Mouse (Mus musculus) myocyte (in vitro differentiated cells): ENCODE measurements around the gene Tomm40l. TPM values are rescaled to one million over a fixed set of nuclear protein-coding genes. Genes with fewer than 3 reads are reported as not detected.

Experiments used
- H3K27me3 ChIP-seq: one replicate; pipeline ENCODE4 v1.6.1; 2011; ENCODE audit not compliant: control insufficient read depth, insufficient read depth, insufficient read length
- H3K36me3 ChIP-seq: one replicate; pipeline ENCODE4 v1.6.1; 2011; ENCODE audit not compliant: control insufficient read depth, insufficient read depth
- H3K4me2 ChIP-seq: one replicate; pipeline ENCODE4 v1.6.1; 2011; ENCODE audit warnings: low read depth, control low read depth
- H3K4me3 ChIP-seq: one replicate; pipeline ENCODE4 v1.5.1; 2011; ENCODE audit warnings: mild to moderate bottlenecking, control low read depth, moderate library complexity
- H3K79me2 ChIP-seq: one replicate; pipeline ENCODE4 v1.6.1; 2011; ENCODE audit not compliant: control insufficient read depth, insufficient read depth
- H3ac ChIP-seq: one replicate; pipeline ENCODE4 v1.6.1; 2011; ENCODE audit not compliant: control insufficient read depth, insufficient read length
- E2F4 ChIP-seq: IDR thresholded peaks from one replicate; pipeline ENCODE4 v1.6.1; 2011; ENCODE audit warnings: mild to moderate bottlenecking, control low read depth, moderate library complexity; ENCODE audit not compliant: insufficient read depth
- MAX ChIP-seq: IDR thresholded peaks from one replicate; pipeline ENCODE4 v1.6.1; 2011; ENCODE audit warnings: low read depth, mild to moderate bottlenecking, control low read depth
- MYOD1 ChIP-seq, 3 experiments: IDR thresholded peaks; one replicate each; pipeline ENCODE4 v1.6.1; 2011; ENCODE audit warnings: control low read depth in 2 of 3, low read depth in 2 of 3, mild to moderate bottlenecking in 2 of 3, moderate library complexity in 1 of 3; ENCODE audit not compliant: insufficient read length in 2 of 3, control insufficient read depth in 1 of 3
- MYOG ChIP-seq, 3 experiments: IDR thresholded peaks; one replicate each; pipeline ENCODE4 v1.6.1; 2011; ENCODE audit warnings: control low read depth in 2 of 3, low read depth in 2 of 3, mild to moderate bottlenecking in 2 of 3; ENCODE audit not compliant: insufficient read length in 2 of 3, control insufficient read depth in 1 of 3, insufficient read depth in 1 of 3
- POLR2A ChIP-seq: IDR thresholded peaks from one replicate; pipeline ENCODE4 v1.6.1; 2011; ENCODE audit warnings: low read depth, mild to moderate bottlenecking, control low read depth, moderate library complexity; ENCODE audit not compliant: insufficient read length
- POLR2AphosphoS2 ChIP-seq: IDR thresholded peaks from one replicate; pipeline ENCODE4 v1.6.1; 2011; ENCODE audit warnings: low read depth, control low read depth; ENCODE audit not compliant: insufficient read length
- REST ChIP-seq: IDR thresholded peaks from one replicate; pipeline ENCODE4 v1.6.1; 2011; ENCODE audit warnings: mild to moderate bottlenecking, control low read depth, moderate library complexity; ENCODE audit not compliant: insufficient read depth, insufficient read length
- SRF ChIP-seq: IDR thresholded peaks from one replicate; pipeline ENCODE4 v1.6.1; 2011; ENCODE audit warnings: low read depth; ENCODE audit not compliant: control insufficient read depth, insufficient read length
- TCF12 ChIP-seq: IDR thresholded peaks from one replicate; pipeline ENCODE4 v1.6.1; 2011; ENCODE audit warnings: mild to moderate bottlenecking, control low read depth; ENCODE audit not compliant: poor library complexity, insufficient read depth, severe bottlenecking
- TCF3 ChIP-seq: IDR thresholded peaks from one replicate; pipeline ENCODE4 v1.6.1; 2011; ENCODE audit warnings: low read depth, control low read depth; ENCODE audit not compliant: insufficient read length
- USF1 ChIP-seq: IDR thresholded peaks from one replicate; pipeline ENCODE4 v1.6.1; 2011; ENCODE audit warnings: low read depth, mild to moderate bottlenecking, control low read depth, moderate library complexity
- polyA plus RNA-seq: library from polyadenylated mRNA; unstranded; fragments of >200 nt; fragmentation: generic; extraction: Trizol; gene quantifications from one replicate; pipeline ENCODE4 v1.2.1, GENCODE M21; 2012; ENCODE audit warnings: missing spikeins

Tomm40l gene
- polyA plus RNA-seq, 1 experiment, result 49.4 TPM

DNA sequence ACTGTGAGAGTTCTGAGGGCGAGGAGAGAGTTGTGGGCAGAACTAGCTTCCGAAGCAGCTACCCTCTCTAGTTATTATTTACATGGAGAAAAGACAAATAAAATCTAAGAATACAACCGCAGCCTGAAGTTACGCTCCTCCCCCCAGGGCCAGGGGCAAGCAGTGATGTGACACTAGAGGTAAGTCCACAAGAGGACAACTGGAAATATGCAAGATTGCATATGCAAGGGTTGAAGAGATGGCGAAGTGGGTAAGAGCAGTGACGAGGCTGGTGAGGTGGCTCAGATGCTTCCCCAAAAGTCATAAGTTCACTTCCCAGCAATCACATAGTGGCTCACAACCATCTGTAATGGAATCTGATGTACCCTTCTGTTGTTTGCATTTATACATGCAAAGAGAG lies 854 bp upstream of the Tomm40l start:
- H3K79me2 ChIP-seq, result no peaks in the 10 kb centered on the region
- H3K4me3 ChIP-seq, result peak overlapping the region; percentile 70
- H3K36me3 ChIP-seq, result peaks cover 4% of the 10 kb centered on the region
- TF ChIP-seq TCF12, result no peak
- no peak overlapping the region for H3ac ChIP-seq
- peak overlapping the region; percentile 36 for H3K4me2 ChIP-seq
- H3K27me3 ChIP-seq, result no peaks in the 10 kb centered on the region

GRCm38 (mm10) chr1:171221281-171222193 lies 777 bp downstream of the Tomm40l start:
- no peak for TF ChIP-seq REST
- no peak for TF ChIP-seq E2F4
- TF ChIP-seq MAX, result no peak
- no peak for TF ChIP-seq POLR2AphosphoS2
- TF ChIP-seq POLR2A, result no peak
- Histone ChIP-seq H3K27me3 (no peaks in the 10 kb centered on the region), H3K79me2 (no peaks in the 10 kb centered on the region), H3K4me3 (peak overlapping the region; percentile 70), H3K36me3 (peaks cover 4% of the 10 kb centered on the region), H3ac (no peak overlapping the region), H3K4me2 (peak overlapping the region; percentile 97)

GRCm38 (mm10) chr1:171220871-171221270 lies 1.4 kb downstream of the Tomm40l start:
- Histone ChIP-seq H3K27me3 (no peaks in the 10 kb centered on the region), H3K79me2 (no peaks in the 10 kb centered on the region), H3K4me2 (peak overlapping the region; percentile 97), H3ac (no peak overlapping the region), H3K36me3 (peaks cover 4% of the 10 kb centered on the region), H3K4me3 (peak overlapping the region; percentile 70)
- no peak for TF ChIP-seq TCF3
- TF ChIP-seq MYOD1 (IDR thresholded peaks at IDR 0.05; ENCODE audit: control insufficient read depth in 1 of 3, insufficient read length in 2 of 3, low read depth in 2 of 3), result peak in 2 of 3 experiments; percentile 16 to 24

DNA sequence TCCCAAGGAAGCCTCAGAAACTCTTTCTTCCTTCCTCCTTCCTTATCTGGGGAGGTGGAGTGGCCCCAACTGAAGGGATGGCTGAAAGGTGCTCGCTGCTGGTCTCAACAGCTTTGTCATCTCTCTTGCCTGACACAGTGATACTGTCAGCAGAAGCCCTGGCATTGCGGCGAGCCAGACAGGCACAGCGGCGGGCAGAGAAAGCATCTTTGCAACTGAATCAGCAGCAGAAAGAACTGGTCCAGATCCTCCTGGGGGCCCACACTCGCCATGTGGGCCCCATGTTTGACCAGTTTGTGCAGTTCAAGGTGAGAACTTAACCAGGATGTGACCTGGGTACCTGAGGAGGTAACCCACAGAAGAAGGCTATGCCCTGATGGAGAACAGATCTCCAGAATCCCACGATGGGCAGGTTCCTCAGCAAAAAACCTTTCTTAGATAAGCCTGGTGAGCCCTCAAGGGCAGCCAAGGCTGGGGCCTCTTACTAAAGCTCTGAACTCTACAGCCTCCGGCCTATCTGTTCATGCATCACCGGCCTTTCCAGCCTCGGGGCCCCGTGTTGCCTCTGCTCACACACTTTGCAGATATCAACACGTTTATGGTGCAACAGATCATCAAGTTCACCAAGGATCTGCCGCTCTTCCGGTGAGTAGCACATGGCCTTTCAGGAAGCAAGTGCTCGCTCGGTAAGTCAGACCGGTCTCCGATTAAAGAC lies 5.9 kb downstream of the Tomm40l start:
- no peak overlapping the region for H3K4me2 ChIP-seq

DNA sequence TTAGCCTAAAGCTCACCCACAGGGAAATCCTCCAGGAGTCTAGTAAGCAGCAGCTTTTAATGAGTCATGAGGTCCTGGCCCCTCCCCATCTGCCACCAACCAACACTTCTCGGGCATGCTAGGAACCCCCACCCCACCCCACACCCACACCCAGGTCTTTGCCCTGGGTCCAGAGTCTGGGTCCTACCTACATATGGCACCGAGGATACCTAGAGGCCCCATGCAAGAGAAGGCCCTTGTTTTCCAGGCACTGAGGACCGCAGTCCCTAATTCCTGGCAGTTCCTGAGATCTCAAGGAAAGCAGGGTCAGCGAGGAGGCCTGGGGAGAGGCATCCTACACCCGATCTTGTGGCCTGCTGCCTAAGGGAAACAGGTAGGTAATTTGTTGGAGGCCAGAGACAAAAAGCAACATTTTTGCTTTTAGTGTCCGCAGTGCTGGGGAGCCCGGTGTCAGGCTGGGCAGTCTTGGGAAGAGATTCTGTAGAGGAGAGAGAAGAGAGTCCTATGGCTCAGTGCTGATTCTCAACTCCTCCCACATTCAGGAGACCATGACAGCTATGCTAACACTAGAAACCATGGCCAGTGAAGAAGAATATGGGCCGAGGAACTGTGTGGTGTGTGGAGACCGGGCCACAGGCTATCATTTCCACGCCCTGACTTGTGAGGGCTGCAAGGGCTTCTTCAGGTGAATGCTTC lies 8.4 kb downstream of the Tomm40l start, which contains the start of gene Nr1i3:
Gene Nr1i3 (plus strand): TSS at position 170 of the 696 bp plus-strand sequence.
- H3K4me2 ChIP-seq, result no peak within 1 kb of the TSS
- no peaks in the 10 kb centered on the region for H3K79me2 ChIP-seq
- H3K27me3 ChIP-seq, result no peaks in the 10 kb centered on the region
- TF ChIP-seq MYOD1 (IDR thresholded peaks at IDR 0.05; ENCODE audit: control insufficient read depth in 1 of 3, insufficient read length in 2 of 3, low read depth in 2 of 3) (no peak), POLR2AphosphoS2 (no peak), MAX (no peak), SRF (no peak), REST (no peak), USF1 (no peak)
- H3K36me3 ChIP-seq, result peaks cover 3% of the 10 kb centered on the region
- no peak within 1 kb of the TSS for H3ac ChIP-seq
- H3K4me3 ChIP-seq, result no peak within 1 kb of the TSS

More for the DNA sequence above, 5.9 kb downstream of the Tomm40l start:
- no peak overlapping the region for H3K4me3 ChIP-seq
- no peak overlapping the region for H3ac ChIP-seq
- no peaks in the 10 kb centered on the region for H3K27me3 ChIP-seq
- no peaks in the 10 kb centered on the region for H3K79me2 ChIP-seq
- TF ChIP-seq MYOD1 (IDR thresholded peaks at IDR 0.05; ENCODE audit: control insufficient read depth in 1 of 3, insufficient read length in 2 of 3, low read depth in 2 of 3) (no peak), REST (no peak), MYOG (IDR thresholded peaks at IDR 0.05; ENCODE audit: control insufficient read depth in 1 of 3, insufficient read depth in 1 of 3, insufficient read length in 2 of 3, low read depth in 2 of 3) (no peak), USF1 (no peak), POLR2A (no peak), E2F4 (no peak), MAX (no peak), TCF12 (no peak), TCF3 (no peak), POLR2AphosphoS2 (no peak)
- H3K36me3 ChIP-seq, result peaks cover 4% of the 10 kb centered on the region
